Mouse (Mus musculus): ENCODE data around the gene Tbc1d2.
"Not testable (repeated sequence)": the region's sequence is repeated elsewhere in the genome, so short reads cannot be mapped to it uniquely, and the experiment has no call there.

Tbc1d2 gene

GRCm38 (mm10) chr4:46580799-46581243 lies 69.2 kb downstream of the Tbc1d2 start:
- not testable (repeated sequence) for DNase-seq (ENCODE audit: low spot score)

- not testable (repeated sequence) for DNase-seq (ENCODE audit: low spot score)
Measured at GRCm38 (mm10) chr4:46578796-46579346, 71.1 kb downstream of the Tbc1d2 start.

GRCm38 (mm10) chr4:46578228-46578627 lies 71.8 kb downstream of the Tbc1d2 start:
- DNase-seq (ENCODE audit: low spot score): no peak

DNA sequence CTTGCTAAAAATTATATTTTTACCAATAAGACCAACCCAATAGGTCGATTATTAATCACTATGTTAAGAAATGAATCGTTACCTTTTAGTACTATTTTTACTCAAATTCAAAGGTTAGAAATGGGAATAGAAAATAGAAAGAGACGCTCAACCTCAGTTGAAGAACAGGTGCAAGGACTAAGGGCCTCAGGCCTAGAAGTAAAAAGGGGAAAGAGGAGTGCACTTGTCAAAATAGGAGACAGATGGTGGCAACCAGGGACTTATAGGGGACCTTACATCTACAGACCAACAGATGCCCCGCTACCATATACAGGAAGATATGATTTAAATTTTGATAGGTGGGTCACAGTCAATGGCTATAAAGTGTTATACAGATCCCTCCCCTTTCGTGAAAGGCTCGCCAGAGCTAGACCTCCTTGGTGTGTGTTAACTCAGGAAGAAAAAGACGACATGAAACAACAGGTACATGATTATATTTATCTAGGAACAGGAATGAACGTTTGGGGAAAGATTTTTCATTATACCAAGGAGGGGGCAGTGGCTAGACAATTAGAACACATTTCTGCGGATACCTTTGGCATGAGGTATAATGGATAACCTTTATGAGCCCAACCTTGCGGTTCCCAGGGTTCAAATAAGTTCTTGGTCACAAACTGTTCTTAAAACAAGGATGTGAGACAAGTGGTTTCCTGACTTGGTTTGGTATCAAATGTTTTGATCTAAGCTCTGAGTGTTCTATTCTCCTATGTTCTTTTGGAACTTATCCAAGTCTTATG lies 74.3 kb downstream of the Tbc1d2 start:
- DNase-seq (ENCODE audit: low spot score): not testable (repeated sequence)

DNA sequence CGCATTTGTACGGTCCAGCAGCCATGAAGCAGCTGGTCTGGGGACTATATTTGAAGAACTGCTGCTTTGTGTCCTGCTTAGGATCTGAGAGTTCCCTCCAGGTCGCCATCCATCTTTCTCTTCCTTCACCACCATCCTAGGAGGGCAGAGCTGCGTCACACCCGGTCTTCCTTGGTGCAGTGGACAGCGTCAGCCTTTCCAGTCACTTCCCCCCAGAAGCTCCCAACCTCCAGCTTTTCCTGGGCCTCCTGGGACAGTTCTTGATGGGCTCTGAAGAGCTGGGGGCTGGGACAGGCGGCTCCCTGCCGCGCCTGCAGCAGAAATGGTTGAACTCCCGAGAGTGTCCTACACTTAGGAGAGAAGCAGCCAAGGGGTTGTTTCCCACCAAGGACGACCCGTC lies 75.2 kb downstream of the Tbc1d2 start:
- peak; percentile 35 for DNase-seq (ENCODE audit: low spot score)

DNA sequence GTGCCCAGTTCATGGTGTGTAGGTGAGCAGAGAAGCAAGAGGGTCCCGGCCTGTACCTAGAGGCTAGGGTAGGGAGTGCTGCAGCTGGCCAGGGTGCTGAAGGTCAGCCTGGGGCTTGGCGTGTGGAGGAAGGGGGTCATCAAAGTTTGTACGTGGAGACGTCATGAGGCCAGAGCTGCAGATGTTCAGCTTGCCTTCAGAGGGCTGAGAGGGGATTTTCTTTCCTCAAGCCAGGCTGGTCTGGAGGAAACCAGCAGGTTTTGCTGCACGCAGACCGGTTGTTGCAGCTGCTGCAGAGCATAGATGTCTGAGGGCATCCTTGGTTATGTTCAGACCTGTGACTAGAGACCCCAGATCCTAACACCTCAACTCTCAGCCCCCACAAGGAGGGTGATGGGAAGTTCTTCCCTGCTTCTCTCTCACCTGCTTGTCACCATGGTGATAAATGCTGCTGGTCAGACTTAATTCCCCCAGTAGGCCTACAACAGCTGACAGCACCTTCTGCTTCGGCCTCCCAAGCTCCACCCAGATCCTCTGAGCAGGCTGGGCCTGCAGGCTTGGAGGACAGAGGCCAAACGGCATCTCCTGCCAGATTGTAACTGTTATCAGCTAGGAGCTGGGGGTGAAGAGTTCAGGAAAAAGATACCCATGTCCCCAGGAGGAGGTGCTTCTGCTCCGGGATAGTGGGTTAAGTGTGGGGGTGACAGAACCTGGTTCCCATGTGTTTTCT lies 75.8 kb downstream of the Tbc1d2 start:
- peak; percentile 43 for DNase-seq (ENCODE audit: low spot score)

GRCm38 (mm10) chr4:46572616-46573015 lies 77.4 kb downstream of the Tbc1d2 start:
- DNase-seq (ENCODE audit: low spot score): no peak

DNA sequence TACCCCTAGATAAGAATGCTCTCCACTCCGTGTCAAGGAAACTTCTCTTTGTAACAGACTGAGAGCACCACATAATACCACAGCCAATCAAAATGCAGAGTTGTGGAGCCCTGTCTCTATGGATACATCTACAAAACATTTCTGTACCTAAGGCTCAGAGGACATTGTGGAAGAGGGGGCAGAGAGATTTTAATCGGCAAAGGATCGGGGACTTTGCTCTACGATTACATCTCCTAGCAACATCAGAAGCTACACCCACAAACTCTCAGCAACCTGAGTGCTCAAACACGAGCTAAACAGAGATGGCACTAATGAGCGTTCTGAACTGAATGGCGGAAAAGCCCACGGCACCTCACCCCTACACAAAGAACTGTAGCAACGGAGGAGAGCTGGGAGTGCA lies 78.3 kb downstream of the Tbc1d2 start:
- DNase-seq (ENCODE audit: low spot score): no peak

DNA sequence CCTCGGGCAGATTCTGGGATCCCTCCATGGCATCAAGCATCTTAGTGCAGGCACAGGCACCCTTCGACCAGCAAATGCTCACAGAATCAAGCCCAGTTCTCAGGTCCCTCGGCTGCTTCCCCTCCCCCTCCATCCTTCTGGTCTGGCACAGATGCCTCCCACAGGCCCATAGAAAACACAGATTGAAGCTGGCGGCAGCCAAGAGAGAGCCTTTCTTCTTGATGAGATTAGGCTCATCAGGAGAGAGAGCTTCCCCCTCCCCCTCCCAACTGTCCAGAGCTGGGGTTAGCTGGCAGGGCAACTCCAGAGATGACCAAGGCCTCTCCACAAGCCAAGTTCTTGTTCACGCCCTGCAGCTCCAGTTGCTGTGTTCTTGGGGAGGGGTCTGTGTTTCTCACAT lies 80.3 kb downstream of the Tbc1d2 start:
- peak; percentile 67 for DNase-seq (ENCODE audit: low spot score)

DNA sequence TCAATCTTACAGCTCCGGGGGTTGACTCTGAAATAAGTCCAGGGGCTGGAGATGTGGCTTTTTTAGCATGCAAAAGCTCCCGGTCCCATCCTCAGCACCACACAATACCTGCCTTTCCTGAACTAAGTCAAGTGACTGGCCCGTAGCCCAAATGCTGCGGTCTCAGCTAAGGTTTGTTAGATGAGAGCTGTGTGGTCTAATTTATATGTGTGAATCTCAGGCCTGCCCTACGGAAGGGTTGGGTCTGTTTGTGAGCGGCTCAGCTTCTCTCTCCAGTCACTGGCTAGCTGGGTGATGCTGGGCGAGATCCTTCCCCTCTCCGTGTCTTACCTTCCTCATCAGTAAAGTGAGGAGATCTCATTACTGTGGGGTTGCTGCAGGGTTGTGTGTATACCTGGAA lies 81.8 kb downstream of the Tbc1d2 start:
- DNase-seq (ENCODE audit: low spot score): no peak

- peak; percentile 38 for DNase-seq (ENCODE audit: low spot score)
Measured at GRCm38 (mm10) chr4:46566931-46567671, 82.9 kb downstream of the Tbc1d2 start.

- DNase-seq (ENCODE audit: low spot score): peak; percentile 35
Measured at GRCm38 (mm10) chr4:46565393-46565955, 84.5 kb downstream of the Tbc1d2 start.

- DNase-seq (ENCODE audit: low spot score): peak; percentile 30
Measured at GRCm38 (mm10) chr4:46564247-46564646, 85.8 kb downstream of the Tbc1d2 start.

DNA sequence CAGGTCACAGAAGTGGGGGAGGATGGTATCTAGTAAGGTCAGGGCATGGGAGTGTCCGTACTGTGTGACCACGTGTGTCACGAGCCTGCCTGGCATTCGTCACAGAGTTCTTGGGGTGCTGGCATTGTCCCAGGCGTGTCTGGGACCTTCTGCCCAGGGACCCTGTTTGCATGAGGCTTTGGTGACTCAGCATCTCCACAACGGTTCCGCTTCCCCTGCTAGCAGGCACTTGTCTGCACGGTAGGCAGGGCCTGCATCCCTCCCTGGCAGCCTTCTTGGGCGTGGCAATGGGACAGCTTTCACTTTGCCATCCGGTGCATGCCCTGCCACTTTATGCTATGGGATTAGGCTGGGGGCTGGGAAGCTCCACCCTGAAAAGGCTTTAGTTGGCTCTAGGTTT lies 86.2 kb downstream of the Tbc1d2 start:
- peak; percentile 53 for DNase-seq (ENCODE audit: low spot score)

GRCm38 (mm10) chr4:46562841-46563240 lies 87.2 kb downstream of the Tbc1d2 start:
- peak; percentile 39 for DNase-seq (ENCODE audit: low spot score)

- DNase-seq (ENCODE audit: low spot score): no peak
Measured at GRCm38 (mm10) chr4:46562037-46562436, 88.0 kb downstream of the Tbc1d2 start.

DNA sequence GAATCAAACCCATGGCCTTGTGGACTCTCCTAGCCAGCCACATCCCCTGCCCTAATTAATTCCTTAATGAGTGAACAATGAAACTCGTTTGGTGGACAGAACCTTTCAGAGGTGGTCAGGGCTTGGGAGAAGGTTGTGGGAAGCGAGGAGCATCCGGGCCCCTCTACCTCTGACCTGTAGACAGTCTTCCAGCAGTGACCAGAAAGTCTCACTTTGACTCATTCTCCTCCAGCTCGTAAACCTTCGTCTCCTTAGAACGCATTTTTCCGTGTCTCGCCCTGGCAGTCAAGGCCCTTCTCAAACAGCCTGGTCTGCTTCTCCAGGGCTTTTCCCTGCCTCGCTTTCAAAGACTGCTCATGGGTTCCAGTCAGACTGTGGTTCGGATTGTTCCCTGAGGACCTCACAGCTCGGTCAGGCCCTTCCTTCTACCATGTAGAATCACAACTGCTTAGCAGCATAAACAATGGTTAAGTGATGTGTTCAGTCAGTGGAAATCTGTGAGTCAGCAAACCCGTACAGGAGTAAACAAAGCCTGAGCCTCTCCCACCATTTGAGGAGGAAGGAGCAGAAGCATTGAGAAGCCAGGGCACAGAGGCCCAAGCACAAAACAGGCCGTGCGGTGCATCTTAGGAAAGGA lies 89.8 kb downstream of the Tbc1d2 start:
- DNase-seq (ENCODE audit: low spot score): no peak

- DNase-seq (ENCODE audit: low spot score): peak; percentile 34
Measured at GRCm38 (mm10) chr4:46558672-46559667, 91.0 kb downstream of the Tbc1d2 start.

GRCm38 (mm10) chr4:46556933-46557332 lies 93.1 kb downstream of the Tbc1d2 start:
- peak; percentile 22 for DNase-seq (ENCODE audit: low spot score)

GRCm38 (mm10) chr4:46555762-46556161 lies 94.2 kb downstream of the Tbc1d2 start:
- DNase-seq (ENCODE audit: low spot score): no peak

Measured in testis, postnatal 10 days (tissue).